Mouse (Mus musculus): ENCODE data around the gene Cyp4a12b. TPM values are rescaled to one million over a fixed set of nuclear protein-coding genes. Genes with fewer than 3 reads are reported as not detected.
"Not testable (repeated sequence)": the region's sequence is repeated elsewhere in the genome, so short reads cannot be mapped to it uniquely, and the experiment has no call there.

Cyp4a12b gene
- total and polyA plus RNA-seq, 2 experiments from 2014 or later, result not detected

GRCm38 (mm10) chr4:115476051-115476450 is 64.6 kb downstream of the Cyp4a12b start:
- not testable (repeated sequence) for ATAC-seq; H3K27ac ChIP-seq (ENCODE audit: low read depth, low read length); H3K9me3 ChIP-seq (ENCODE audit: low read length); H3K4me3 ChIP-seq (ENCODE audit: low read depth, low read length); H3K27me3 ChIP-seq (ENCODE audit: insufficient read depth, low read length); H3K9ac ChIP-seq; H3K4me2 ChIP-seq (ENCODE audit: low read depth); H3K4me1 ChIP-seq (ENCODE audit: insufficient read depth); H3K36me3 ChIP-seq (ENCODE audit: insufficient read depth); DNase-seq
- TF ChIP-seq CTCF (IDR thresholded peaks at IDR 0.05; ENCODE audit: low read depth), result peak; percentile 10; the same call in 1 of the 2 replicates

GRCm38 (mm10) chr4:115481006-115481652 is 69.7 kb downstream of the Cyp4a12b start:
- Histone ChIP-seq H3K27ac (ENCODE audit: low read depth, low read length) (no peak overlapping the region), H3K4me3 (ENCODE audit: low read depth, low read length) (no peak overlapping the region), H3K9me3 (ENCODE audit: low read length) (no peaks in the 10 kb centered on the region), H3K4me1 (ENCODE audit: insufficient read depth) (no peaks in the 10 kb centered on the region), H3K27me3 (ENCODE audit: insufficient read depth, low read length) (no peaks in the 10 kb centered on the region), H3K9ac (no peak overlapping the region), H3K4me2 (ENCODE audit: low read depth) (no peak overlapping the region), H3K36me3 (ENCODE audit: insufficient read depth) (no peaks in the 10 kb centered on the region)
- TF ChIP-seq CTCF (IDR thresholded peaks at IDR 0.05; ENCODE audit: low read depth), result no peak
- peak; percentile 58; the same call in 1 of the 2 replicates for ATAC-seq
- 73% methylated on average over 6 of the region's 6 CpGs for whole genome bisulfite sequencing
- DNase-seq, result peak; percentile 1

Other genes with a start within 250 kb of the Cyp4a12b start
- not detected in 2 replicates for gene Cyp4a29, start 169.5 kb upstream of the Cyp4a12b start, total RNA-seq (2014; rRNA removed)
- gene Cyp4a29, start 169.5 kb upstream of the Cyp4a12b start, polyA plus RNA-seq (2015; fragmentation: Nextera tagmentation; extraction: Ambion mirVana), result not detected in 2 replicates
- not detected in 2 replicates for gene Cyp4a12a, start 112.6 kb upstream of the Cyp4a12b start, total RNA-seq (2014; rRNA removed)
- gene Cyp4a12a, start 112.6 kb upstream of the Cyp4a12b start, polyA plus RNA-seq (2015; fragmentation: Nextera tagmentation; extraction: Ambion mirVana), result not detected in 2 replicates
- not detected in 2 replicates for gene Cyp4a30b, start 41.0 kb downstream of the Cyp4a12b start, total RNA-seq (2014; rRNA removed)
- not detected in 2 replicates for gene Cyp4a30b, start 41.0 kb downstream of the Cyp4a12b start, polyA plus RNA-seq (2015; fragmentation: Nextera tagmentation; extraction: Ambion mirVana)
- not detected in 2 replicates for gene Cyp4a14, start 84.5 kb downstream of the Cyp4a12b start, total RNA-seq (2014; rRNA removed)
- gene Cyp4a14, start 84.5 kb downstream of the Cyp4a12b start, polyA plus RNA-seq (2015; fragmentation: Nextera tagmentation; extraction: Ambion mirVana), result not detected in 2 replicates
- not detected in 2 replicates for gene Cyp4a10, start 106.6 kb downstream of the Cyp4a12b start, total RNA-seq (2014; rRNA removed)
- not detected in 2 replicates for gene Cyp4a10, start 106.6 kb downstream of the Cyp4a12b start, polyA plus RNA-seq (2015; fragmentation: Nextera tagmentation; extraction: Ambion mirVana)
- not detected in 2 replicates for gene Cyp4a31, start 152.0 kb downstream of the Cyp4a12b start, total RNA-seq (2014; rRNA removed)
- not detected in 2 replicates for gene Cyp4a31, start 152.0 kb downstream of the Cyp4a12b start, polyA plus RNA-seq (2015; fragmentation: Nextera tagmentation; extraction: Ambion mirVana)
- gene Cyp4a32, start 189.3 kb downstream of the Cyp4a12b start, total RNA-seq (2014; rRNA removed), result not detected in 2 replicates
- not detected in 2 replicates for gene Cyp4a32, start 189.3 kb downstream of the Cyp4a12b start, polyA plus RNA-seq (2015; fragmentation: Nextera tagmentation; extraction: Ambion mirVana)
- 0.77 and 1.7 TPM in 2 replicates for gene Cyp4b1, start 236.1 kb downstream of the Cyp4a12b start, total RNA-seq (2014; rRNA removed)
- gene Cyp4b1, start 236.1 kb downstream of the Cyp4a12b start, polyA plus RNA-seq (2015; fragmentation: Nextera tagmentation; extraction: Ambion mirVana), result 1.2 and 1.8 TPM in 2 replicates